Mouse (Mus musculus) brain, embryonic 14.5 days (tissue): ENCODE results near the gene Hbq1b.

Source experiments
- CTCF ChIP-seq: fragments of 200-500 bp; IDR thresholded peaks from 2 replicates; pipeline ENCODE4 v1.5.1; 2012; ENCODE audit warnings: inconsistent platforms, mild to moderate bottlenecking, moderate library complexity, borderline replicate concordance; ENCODE audit not compliant: insufficient read depth, insufficient read length; ENCODE audit errors: extremely low read depth
- POLR2A ChIP-seq: fragments of 200-500 bp; IDR thresholded peaks from 2 replicates; pipeline ENCODE4 v1.6.1; 2012; ENCODE audit warnings: mild to moderate bottlenecking, inconsistent platforms, borderline replicate concordance; ENCODE audit not compliant: poor library complexity, insufficient read depth, insufficient read length, severe bottlenecking; ENCODE audit errors: extremely low read depth

GRCm38 (mm10) chr11:32321196-32321565 lies 34.4 kb downstream of the Hbq1b start:
- TF ChIP-seq CTCF (peak; percentile 71), POLR2A (no peak)
